Mouse (Mus musculus): ENCODE measurements around the gene Kcnk1.

Kcnk1 gene

GRCm38 (mm10) chr8:126036340-126036739 is 41.4 kb downstream of the Kcnk1 start:
- no peak for DNase-seq (ENCODE audit: low read depth, low spot score)

- no peak for DNase-seq (ENCODE audit: low read depth, low spot score)
Observed at GRCm38 (mm10) chr8:126045751-126046150, 50.8 kb downstream of the Kcnk1 start.

- no peak for DNase-seq (ENCODE audit: low read depth, low spot score)
Observed at GRCm38 (mm10) chr8:126053911-126054310, 58.9 kb downstream of the Kcnk1 start.

GRCm38 (mm10) chr8:126058876-126059275 is 63.9 kb downstream of the Kcnk1 start:
- no peak for DNase-seq (ENCODE audit: low read depth, low spot score)

- no peak for DNase-seq (ENCODE audit: low read depth, low spot score)
Observed at GRCm38 (mm10) chr8:126062844-126063243, 67.9 kb downstream of the Kcnk1 start.

GRCm38 (mm10) chr8:126063832-126064409 is 69.0 kb downstream of the Kcnk1 start:
- no peak for DNase-seq (ENCODE audit: low read depth, low spot score)

GRCm38 (mm10) chr8:126064587-126065145 is 69.7 kb downstream of the Kcnk1 start:
- DNase-seq (ENCODE audit: low read depth, low spot score) = no peak

GRCm38 (mm10) chr8:126067306-126067705 is 72.3 kb downstream of the Kcnk1 start:
- DNase-seq (ENCODE audit: low read depth, low spot score) = no peak

- no peak for DNase-seq (ENCODE audit: low read depth, low spot score)
Observed at GRCm38 (mm10) chr8:126068136-126068535, 73.2 kb downstream of the Kcnk1 start.

- DNase-seq (ENCODE audit: low read depth, low spot score) = no peak
Observed at GRCm38 (mm10) chr8:126072678-126073077, 77.7 kb downstream of the Kcnk1 start.

GRCm38 (mm10) chr8:126073141-126073740 is 78.3 kb downstream of the Kcnk1 start:
- no peak for DNase-seq (ENCODE audit: low read depth, low spot score)

- DNase-seq (ENCODE audit: low read depth, low spot score) = no peak
Observed at GRCm38 (mm10) chr8:126074111-126074510, 79.1 kb downstream of the Kcnk1 start.

- peak; percentile 30 for DNase-seq (ENCODE audit: low read depth, low spot score)
Observed at GRCm38 (mm10) chr8:126075400-126075799, 80.4 kb downstream of the Kcnk1 start.
